Mouse (Mus musculus) frontal cortex, postnatal 14 days (tissue): ENCODE measurements at regions not wholly inside any gene's neighbourhood (a gene's known extent, or its start where the extent isn't known, plus 50 kb on each side); places are given as distances from the start of the nearest gene placed in this dataset.

ENCODE experiments used
- DNase-seq, 2 experiments: peaks; one replicate each; pipeline ENCODE4 v3.0.0; 2022; ENCODE audit warnings: low spot score in 2 of 2

- no peak for DNase-seq
These were observed 151.1 kb upstream of the Irf2bp2 start for GRCm38 (mm10) chr8:126744747-126745382.

- DNase-seq, result no peak
These were observed 149.5 kb upstream of the Irf2bp2 start for GRCm38 (mm10) chr8:126743296-126743695.

- DNase-seq, result no peak
These were observed 148.3 kb upstream of the Irf2bp2 start for GRCm38 (mm10) chr8:126742081-126742480.

GRCm38 (mm10) chr8:126741031-126741430 is 147.2 kb upstream of the Irf2bp2 start:
- DNase-seq, result no peak

GRCm38 (mm10) chr8:126739768-126740167 is 146.0 kb upstream of the Irf2bp2 start:
- DNase-seq, result no peak

GRCm38 (mm10) chr8:126737032-126737431 is 143.2 kb upstream of the Irf2bp2 start:
- no peak for DNase-seq

GRCm38 (mm10) chr8:126736441-126736962 is 142.7 kb upstream of the Irf2bp2 start:
- DNase-seq, result peak; percentile 33 to 60

GRCm38 (mm10) chr8:126735488-126736440 is 142.0 kb upstream of the Irf2bp2 start:
- peak; percentile 58 to 78 for DNase-seq

GRCm38 (mm10) chr8:126734743-126735487 is 141.1 kb upstream of the Irf2bp2 start:
- DNase-seq, result no peak

- DNase-seq, result no peak
These were observed 140.0 kb upstream of the Irf2bp2 start for GRCm38 (mm10) chr8:126733779-126734178.

GRCm38 (mm10) chr8:126733307-126733706 is 139.5 kb upstream of the Irf2bp2 start:
- no peak for DNase-seq

GRCm38 (mm10) chr8:126730017-126730631 is 136.3 kb upstream of the Irf2bp2 start:
- no peak for DNase-seq

GRCm38 (mm10) chr8:126728987-126729632 is 135.3 kb upstream of the Irf2bp2 start:
- DNase-seq, result no peak

- DNase-seq, result no peak
These were observed 134.3 kb upstream of the Irf2bp2 start for GRCm38 (mm10) chr8:126728135-126728534.

- DNase-seq, result no peak
These were observed 133.3 kb upstream of the Irf2bp2 start for GRCm38 (mm10) chr8:126727068-126727467.

GRCm38 (mm10) chr8:126723259-126724122 is 129.7 kb upstream of the Irf2bp2 start:
- DNase-seq, result no peak

- peak; percentile 28 to 32 for DNase-seq
These were observed 127.8 kb upstream of the Irf2bp2 start for GRCm38 (mm10) chr8:126721621-126722020.

- no peak for DNase-seq
These were observed 126.8 kb upstream of the Irf2bp2 start for GRCm38 (mm10) chr8:126720473-126721145.

- no peak for DNase-seq
These were observed 126.0 kb upstream of the Irf2bp2 start for GRCm38 (mm10) chr8:126719748-126720147.
